Mouse (Mus musculus): ENCODE measurements around the gene Stkld1. TPM values are rescaled to one million over a fixed set of nuclear protein-coding genes. Genes with fewer than 3 reads are reported as not detected.

The Stkld1 gene
- polyA plus RNA-seq, 2 experiments, result 0.07 TPM; not detected in 1

DNA sequence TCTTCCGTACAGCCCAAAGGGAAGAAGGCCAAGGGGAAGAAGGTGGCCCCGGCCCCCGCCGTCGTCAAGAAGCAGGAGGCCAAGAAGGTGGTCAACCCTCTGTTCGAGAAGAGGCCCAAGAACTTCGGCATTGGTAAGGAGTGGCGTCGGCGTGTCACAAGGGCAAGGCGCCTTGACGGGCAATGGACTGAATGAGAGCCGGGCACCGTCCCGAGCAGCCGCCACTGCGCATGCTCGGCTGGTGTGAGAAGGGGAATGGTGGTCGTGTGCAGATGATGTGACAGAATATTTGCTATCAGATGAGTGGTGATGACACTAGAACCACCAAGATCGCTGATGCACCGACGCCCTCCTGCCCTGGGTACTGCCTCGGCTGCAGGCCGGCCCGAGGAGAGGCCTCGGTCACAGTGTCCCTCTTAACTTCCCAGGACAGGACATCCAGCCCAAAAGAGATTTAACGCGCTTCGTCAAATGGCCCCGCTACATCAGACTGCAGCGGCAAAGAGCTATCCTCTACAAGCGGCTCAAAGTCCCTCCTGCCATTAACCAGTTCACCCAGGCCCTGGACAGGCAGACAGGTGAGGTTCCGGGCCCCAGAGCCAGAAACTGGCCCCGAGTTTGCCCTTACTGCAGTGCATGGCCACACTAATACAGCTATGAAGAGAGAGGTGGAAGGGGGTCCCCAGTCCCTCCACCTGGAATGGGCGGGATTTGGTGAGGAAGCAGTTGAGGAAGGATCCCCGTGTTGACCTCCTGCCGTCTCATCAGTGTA is 22.7 kb upstream of the Stkld1 start:
- no peaks in the 10 kb centered on the region for H3K27me3 ChIP-seq (ENCODE audit: control insufficient read depth, insufficient read depth, low read length)
- H3K9ac ChIP-seq (replicated peaks), result peak overlapping the region; percentile 99
- H3K36me3 ChIP-seq (replicated peaks; ENCODE audit: control insufficient read depth, insufficient read depth, low read depth), result peaks cover 53% of the 10 kb centered on the region
- peak overlapping the region; percentile 74 for H3K27ac ChIP-seq
- peaks cover 15 to 23% of the 10 kb centered on the region in 2 experiments for H3K4me1 ChIP-seq (replicated peaks; ENCODE audit: control insufficient read depth in 2 of 2, insufficient read depth in 2 of 2, low read length in 1 of 2)
- peak; percentile 46 for ATAC-seq (ENCODE audit: insufficient read depth)
- WGBS (ENCODE audit: insufficient replicate concordance), result under 1% methylated on average over 37 of the region's 37 CpGs
- peak overlapping the region; percentile 97 for H3K4me2 ChIP-seq (ENCODE audit: low read depth)
- peak overlapping the region; percentile 92 to 96 for H3K4me3 ChIP-seq (ENCODE audit: insufficient read depth in 1 of 2, low read depth in 2 of 2, low read length in 2 of 2)
- H3K9me3 ChIP-seq (ENCODE audit: control insufficient read depth, low read length), result no peaks in the 10 kb centered on the region
- peak in 2 of 3 experiments; percentile 47 to 61 for DNase-seq (ENCODE audit: low read depth in 3 of 3, low spot score in 3 of 3)
- TF ChIP-seq EP300 (IDR thresholded peaks at IDR 0.05; ENCODE audit: low read depth), result no peak
- no peak; the same call in 1 of the 2 replicates for TF ChIP-seq CTCF (IDR thresholded peaks at IDR 0.05; ENCODE audit: low read depth)

DNA sequence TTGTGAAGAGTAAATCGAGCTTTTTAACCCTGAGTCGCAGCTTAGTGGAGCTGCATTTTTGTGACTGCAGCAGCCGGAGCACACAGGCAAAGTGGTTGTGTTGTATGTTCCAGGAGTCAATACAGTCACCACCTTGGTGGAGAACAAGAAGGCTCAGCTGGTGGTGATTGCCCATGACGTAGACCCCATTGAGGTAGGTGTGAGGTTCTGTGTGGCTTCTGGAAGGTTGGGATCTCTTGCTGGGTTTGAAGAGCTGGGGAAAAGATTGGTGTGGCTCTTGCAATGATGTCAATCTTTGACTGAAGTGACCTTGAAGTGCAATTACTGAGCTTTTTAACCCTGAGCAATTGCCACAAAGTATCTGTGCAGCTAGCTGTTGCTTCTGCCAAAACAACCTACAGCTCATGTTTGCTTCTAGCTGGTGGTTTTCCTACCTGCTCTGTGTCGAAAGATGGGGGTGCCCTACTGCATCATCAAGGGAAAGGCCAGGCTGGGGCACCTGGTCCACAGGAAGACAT is 21.5 kb upstream of the Stkld1 start:
- TF ChIP-seq EP300 (IDR thresholded peaks at IDR 0.05; ENCODE audit: low read depth) (no peak), CTCF (IDR thresholded peaks at IDR 0.05; ENCODE audit: low read depth) (no peak)
- ATAC-seq (ENCODE audit: insufficient read depth) (no peak), DNase-seq (ENCODE audit: low read depth in 3 of 3, low spot score in 3 of 3) (no peak)
- peak overlapping the region; percentile 97 for H3K4me2 ChIP-seq (ENCODE audit: low read depth)
- 51% methylated on average over 5 of the region's 5 CpGs for WGBS (ENCODE audit: insufficient replicate concordance)
- H3K4me1 ChIP-seq (replicated peaks; ENCODE audit: control insufficient read depth in 2 of 2, insufficient read depth in 2 of 2, low read length in 1 of 2), result peaks cover 20 to 29% of the 10 kb centered on the region in 2 experiments
- H3K9ac ChIP-seq (replicated peaks), result peak overlapping the region; percentile 99
- H3K9me3 ChIP-seq (ENCODE audit: control insufficient read depth, low read length), result no peaks in the 10 kb centered on the region
- peak overlapping the region; percentile 74 for H3K27ac ChIP-seq
- H3K27me3 ChIP-seq (ENCODE audit: control insufficient read depth, insufficient read depth, low read length), result no peaks in the 10 kb centered on the region
- peak overlapping the region; percentile 92 to 96 for H3K4me3 ChIP-seq (ENCODE audit: insufficient read depth in 1 of 2, low read depth in 2 of 2, low read length in 2 of 2)
- peaks cover 44% of the 10 kb centered on the region for H3K36me3 ChIP-seq (replicated peaks; ENCODE audit: control insufficient read depth, insufficient read depth, low read depth)

DNA sequence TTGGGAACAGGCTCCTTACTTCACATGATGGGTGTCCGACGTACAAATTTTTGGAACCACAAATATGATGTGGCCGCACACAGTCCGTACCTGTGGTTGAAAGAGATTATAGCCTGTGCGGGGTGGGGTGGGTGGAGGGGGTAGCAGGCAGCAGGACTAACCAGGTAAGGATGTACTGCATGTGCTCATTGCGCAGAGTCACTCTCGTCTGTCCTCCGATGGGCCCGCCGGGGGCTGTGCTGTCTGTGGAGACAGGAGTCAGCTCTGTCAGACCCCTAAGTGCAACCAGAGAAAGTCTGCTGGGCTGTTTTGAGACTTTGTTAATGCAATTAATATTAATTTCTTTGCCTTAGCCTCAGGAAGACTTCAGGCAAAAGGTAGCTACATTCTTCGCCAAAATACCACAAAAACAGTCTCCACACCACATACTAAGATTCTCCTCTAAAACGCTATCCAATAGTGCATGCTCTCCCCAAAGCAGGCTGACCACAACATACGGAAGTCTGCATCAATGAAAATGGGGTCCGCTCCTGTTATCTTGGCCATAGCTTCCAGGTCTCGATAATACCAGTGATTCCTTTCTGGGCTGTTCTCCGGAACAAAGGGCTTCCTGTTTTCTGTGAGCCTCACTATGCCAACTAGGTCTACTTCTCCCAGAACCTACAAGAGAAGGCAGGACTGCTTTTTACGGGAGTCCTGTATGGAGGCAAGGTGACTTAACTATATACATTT is 20.3 kb upstream of the Stkld1 start:
- Histone ChIP-seq H3K4me2 (ENCODE audit: low read depth) (peak overlapping the region; percentile 97), H3K9ac (replicated peaks) (no peak overlapping the region), H3K4me1 (replicated peaks; ENCODE audit: control insufficient read depth in 2 of 2, insufficient read depth in 2 of 2, low read length in 1 of 2) (peaks cover 24 to 32% of the 10 kb centered on the region in 2 experiments), H3K9me3 (ENCODE audit: control insufficient read depth, low read length) (no peaks in the 10 kb centered on the region), H3K36me3 (replicated peaks; ENCODE audit: control insufficient read depth, insufficient read depth, low read depth) (peaks cover 38% of the 10 kb centered on the region), H3K27me3 (ENCODE audit: control insufficient read depth, insufficient read depth, low read length) (no peaks in the 10 kb centered on the region), H3K4me3 (ENCODE audit: insufficient read depth in 1 of 2, low read depth in 2 of 2, low read length in 2 of 2) (no peak overlapping the region), H3K27ac (no peak overlapping the region)
- TF ChIP-seq EP300 (IDR thresholded peaks at IDR 0.05; ENCODE audit: low read depth) (no peak), CTCF (IDR thresholded peaks at IDR 0.05; ENCODE audit: low read depth) (no peak)
- ATAC-seq (ENCODE audit: insufficient read depth), result no peak
- WGBS (ENCODE audit: insufficient replicate concordance), result 46% methylated on average over 17 of the region's 17 CpGs
- DNase-seq (ENCODE audit: low read depth in 3 of 3, low spot score in 3 of 3), result no peak

GRCm38 (mm10) chr2:26914148-26914941 is 19.5 kb upstream of the Stkld1 start:
- Histone ChIP-seq H3K4me2 (ENCODE audit: low read depth) (no peak overlapping the region; the same call in 1 of the 2 replicates), H3K9me3 (ENCODE audit: control insufficient read depth, low read length) (no peaks in the 10 kb centered on the region), H3K4me3 (ENCODE audit: insufficient read depth in 1 of 2, low read depth in 2 of 2, low read length in 2 of 2) (no peak overlapping the region), H3K9ac (replicated peaks) (no peak overlapping the region), H3K27me3 (ENCODE audit: control insufficient read depth, insufficient read depth, low read length) (no peaks in the 10 kb centered on the region), H3K4me1 (replicated peaks; ENCODE audit: control insufficient read depth in 2 of 2, insufficient read depth in 2 of 2, low read length in 1 of 2) (peaks cover 17 to 25% of the 10 kb centered on the region in 2 experiments), H3K27ac (no peak overlapping the region), H3K36me3 (replicated peaks; ENCODE audit: control insufficient read depth, insufficient read depth, low read depth) (peaks cover 46% of the 10 kb centered on the region)
- no peak for TF ChIP-seq EP300 (IDR thresholded peaks at IDR 0.05; ENCODE audit: low read depth)
- TF ChIP-seq CTCF (IDR thresholded peaks at IDR 0.05; ENCODE audit: low read depth), result no peak
- ATAC-seq (ENCODE audit: insufficient read depth) (no peak), DNase-seq (ENCODE audit: low read depth in 3 of 3, low spot score in 3 of 3) (no peak)
- 54% methylated on average over 8 of the region's 8 CpGs for WGBS (ENCODE audit: insufficient replicate concordance)
